Mouse (Mus musculus) lung, adult 2 months (tissue): ENCODE results near the gene Tmem236. TPM values are rescaled to one million over a fixed set of nuclear protein-coding genes. Genes with fewer than 3 reads are reported as not detected.
"Not testable (repeated sequence)": the region's sequence is repeated elsewhere in the genome, so short reads cannot be mapped to it uniquely, and the experiment has no call there.

Experiments
- DNase-seq: peaks from one replicate; pipeline ENCODE4 v3.0.0; 2022
- H3K4me1 ChIP-seq: fragments of 200-500 bp; 2 replicates; pipeline ENCODE4 v1.6.1; 2011; ENCODE audit warnings: low read length; ENCODE audit not compliant: control insufficient read depth, insufficient read depth
- H3K4me3 ChIP-seq: fragments of 200-500 bp; replicated peaks from 2 replicates; pipeline ENCODE3; 2011; ENCODE audit warnings: low read depth, mild to moderate bottlenecking, control low read depth, low read length; ENCODE audit errors: extremely low read depth
- CTCF ChIP-seq: fragments of 200-500 bp; IDR thresholded peaks from 2 replicates; pipeline ENCODE4 v1.5.1; 2011; ENCODE audit warnings: mild to moderate bottlenecking, low read length, control low read depth; ENCODE audit not compliant: insufficient read depth
- POLR2A ChIP-seq: fragments of 200-500 bp; IDR thresholded peaks from 2 replicates; pipeline ENCODE4 v1.6.1; 2011; ENCODE audit warnings: low read depth, mild to moderate bottlenecking, control low read depth, low read length, borderline replicate concordance; ENCODE audit errors: extremely low read depth
- WGBS: fragments of 180-500 bp; shearing (Covaris S2); methylation state at CpG from one replicate; pipeline ENCODE4 v1.1.7; 2018; 5-methylcytosine and 5-hydroxymethylcytosine counted together
- polyA plus RNA-seq: library from polyadenylated mRNA; depleted of rRNA; stranded (reverse); fragments of >200 nt; gene quantifications from 2 replicates; pipeline ENCODE4 v1.2.3, GENCODE M21; 2012

Tmem236 gene
- polyA plus RNA-seq, 1 experiment = not detected

GRCm38 (mm10) chr2:14184375-14184774 is 10.1 kb downstream of the Tmem236 start:
- peaks cover 5% of the 10 kb centered on the region; the same call in 1 of the 2 replicates for H3K4me1 ChIP-seq
- TF ChIP-seq POLR2A (no peak), CTCF (no peak)

GRCm38 (mm10) chr2:14190684-14191083 is 16.4 kb downstream of the Tmem236 start:
- TF ChIP-seq POLR2A (no peak), CTCF (no peak)
- WGBS = 47% methylated on average over 4 of the region's 4 CpGs
- DNase-seq = no peak

More at GRCm38 (mm10) chr2:14184375-14184774, 10.1 kb downstream of the Tmem236 start:
- no peak for DNase-seq
- no peak overlapping the region for H3K4me3 ChIP-seq

GRCm38 (mm10) chr2:14191601-14192000 is 17.3 kb downstream of the Tmem236 start:
- whole genome bisulfite sequencing = 90% methylated on average over 4 of the region's 4 CpGs
- H3K4me3 ChIP-seq = no peak overlapping the region
- no peak for DNase-seq
- no peaks in the 10 kb centered on the region for H3K4me1 ChIP-seq
- TF ChIP-seq POLR2A = no peak
- TF ChIP-seq CTCF = no peak

More at GRCm38 (mm10) chr2:14190684-14191083, 16.4 kb downstream of the Tmem236 start:
- Histone ChIP-seq H3K4me3 (no peak overlapping the region), H3K4me1 (no peaks in the 10 kb centered on the region)

- no peaks in the 10 kb centered on the region for H3K4me1 ChIP-seq
- no peak for DNase-seq
- H3K4me3 ChIP-seq = no peak overlapping the region
- 75% methylated on average over 6 of the region's 6 CpGs for WGBS
- TF ChIP-seq CTCF = no peak
- TF ChIP-seq POLR2A = no peak
Observed at GRCm38 (mm10) chr2:14192046-14192445, 17.7 kb downstream of the Tmem236 start.

GRCm38 (mm10) chr2:14198325-14198903 is 24.1 kb downstream of the Tmem236 start:
- H3K4me1 ChIP-seq, H3K4me3 ChIP-seq, DNase-seq: not testable (repeated sequence)
- WGBS = 60% methylated on average over 1 of the region's 2 CpGs

GRCm38 (mm10) chr2:14199621-14200020 is 25.3 kb downstream of the Tmem236 start:
- DNase-seq = no peak

GRCm38 (mm10) chr2:14200879-14201445 is 26.6 kb downstream of the Tmem236 start:
- 9% methylated on average over 1 of the region's 2 CpGs for WGBS
- H3K4me3 ChIP-seq, DNase-seq, H3K4me1 ChIP-seq: not testable (repeated sequence)

More at GRCm38 (mm10) chr2:14199621-14200020, 25.3 kb downstream of the Tmem236 start:
- Histone ChIP-seq H3K4me1 (no peaks in the 10 kb centered on the region), H3K4me3 (no peak overlapping the region)
- WGBS = 32% methylated on average over 2 of the region's 2 CpGs
- no peak for TF ChIP-seq CTCF

GRCm38 (mm10) chr2:14204308-14204707 is 30.0 kb downstream of the Tmem236 start:
- no peak for TF ChIP-seq POLR2A
- no peak for TF ChIP-seq CTCF
- 82% methylated on average over 1 of the region's 1 CpGs for WGBS
- DNase-seq = no peak
- Histone ChIP-seq H3K4me1 (no peaks in the 10 kb centered on the region), H3K4me3 (no peak overlapping the region)

- TF ChIP-seq POLR2A (no peak), CTCF (no peak)
- WGBS = 73% methylated on average over 4 of the region's 4 CpGs
- DNase-seq = no peak
- Histone ChIP-seq H3K4me1 (no peaks in the 10 kb centered on the region), H3K4me3 (no peak overlapping the region)
Observed at GRCm38 (mm10) chr2:14206798-14207197, 32.5 kb downstream of the Tmem236 start.

GRCm38 (mm10) chr2:14210731-14211130 is 36.4 kb downstream of the Tmem236 start:
- no peak overlapping the region for H3K4me3 ChIP-seq
- WGBS = 82% methylated on average over 1 of the region's 1 CpGs
- TF ChIP-seq CTCF (no peak), POLR2A (no peak)
- DNase-seq = no peak
- no peaks in the 10 kb centered on the region for H3K4me1 ChIP-seq
